Mouse (Mus musculus) right cerebral cortex, postnatal 36 days (tissue): Measurements from ENCODE around the gene AI464131.
A peak's percentile ranks its signal among the peaks of the same experiment; 100 is the strongest.

ENCODE experiments used
- DNase-seq, 2 experiments: peaks; one replicate each; pipeline ENCODE4 v3.0.0; 2022; ENCODE audit warnings: low spot score in 2 of 2, mixed read lengths in 1 of 2

Gene AI464131

DNA sequence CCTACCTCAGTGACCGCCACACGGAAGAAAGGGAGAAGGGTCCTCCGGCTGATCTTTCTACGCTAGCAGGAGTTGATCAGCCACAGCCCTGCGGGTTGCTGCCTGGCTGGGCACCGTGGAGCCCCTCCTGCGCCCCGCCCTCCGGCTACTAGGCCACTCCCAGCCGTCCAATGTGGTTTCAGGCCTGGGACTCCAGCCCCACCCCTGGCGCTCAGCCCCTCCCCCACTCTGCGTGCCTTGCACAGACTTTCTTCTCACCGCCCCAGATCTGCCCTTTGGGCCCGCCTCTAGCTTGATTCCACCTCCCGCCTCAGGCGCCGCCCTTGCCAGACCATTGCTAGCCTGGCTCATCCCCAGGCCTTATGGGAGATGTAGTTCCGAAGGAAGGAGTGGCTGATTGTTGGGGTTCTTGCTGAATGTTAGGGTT, at the start of gene AI464131:
AI464131 (minus strand) TSS at position 91 of the 427 bp plus-strand sequence.
- DNase-seq = peak; percentile 91 to 93

DNA sequence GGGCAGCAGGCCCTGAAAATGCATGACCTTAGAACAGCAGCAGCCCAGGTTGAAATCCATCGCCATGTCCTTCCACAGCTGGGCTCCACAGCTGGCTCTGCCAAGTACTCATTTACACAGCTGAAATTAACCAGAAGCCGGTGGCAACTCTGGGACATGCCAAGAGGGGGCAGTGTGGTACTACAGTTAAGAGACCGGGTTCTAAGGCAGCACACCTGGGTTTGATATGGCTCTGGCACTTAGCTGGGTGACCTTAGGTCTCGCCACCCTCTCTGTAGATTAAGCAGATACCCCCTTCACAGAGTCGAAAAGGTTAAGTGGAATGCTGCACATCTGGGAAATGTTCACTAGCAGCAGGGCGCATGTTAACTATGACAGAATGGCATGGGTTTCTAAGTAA, 49.7 kb upstream of the AI464131 start:
- peak; percentile 47 to 65 for DNase-seq

DNA sequence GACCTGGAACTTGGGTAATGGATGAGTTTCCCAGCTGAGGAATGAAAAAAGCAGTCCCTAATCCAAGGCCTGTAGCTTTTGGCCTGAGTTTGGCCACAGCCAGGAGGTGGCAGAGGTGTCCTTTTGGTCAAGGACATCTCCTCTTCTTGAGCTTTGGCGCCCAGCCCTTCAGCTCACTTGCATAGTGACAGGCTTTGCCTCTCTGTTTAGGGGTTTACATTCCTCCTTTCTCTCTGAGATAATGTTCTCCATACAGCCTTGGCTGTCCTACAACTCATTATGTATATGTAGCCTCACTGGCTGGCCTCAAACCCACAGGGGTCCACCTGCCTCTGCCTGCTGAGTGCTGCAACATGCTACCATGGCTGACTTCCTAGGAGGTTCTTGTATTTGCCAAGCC, 44.2 kb upstream of the AI464131 start:
- DNase-seq = no peak

DNA sequence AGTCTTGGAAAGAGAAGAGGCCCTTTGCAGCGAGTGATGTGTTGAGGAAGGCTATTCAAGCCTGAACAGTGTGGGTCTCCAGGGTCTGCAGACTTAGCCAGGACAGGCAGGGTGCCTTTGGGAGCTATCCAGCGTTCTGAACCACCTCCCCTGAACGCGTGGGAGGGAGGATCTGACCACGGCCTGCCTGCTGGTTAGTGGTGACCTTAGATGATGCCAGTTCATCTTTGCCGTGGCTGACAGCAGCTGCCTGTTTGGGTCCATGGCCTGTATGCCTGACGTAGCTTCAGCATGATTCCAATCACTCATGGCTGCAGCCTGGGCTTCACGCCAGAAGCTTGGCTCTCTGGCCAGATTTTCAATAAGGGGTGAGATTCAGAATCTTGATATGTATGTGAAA, 43.1 kb upstream of the AI464131 start:
- no peak for DNase-seq

DNA sequence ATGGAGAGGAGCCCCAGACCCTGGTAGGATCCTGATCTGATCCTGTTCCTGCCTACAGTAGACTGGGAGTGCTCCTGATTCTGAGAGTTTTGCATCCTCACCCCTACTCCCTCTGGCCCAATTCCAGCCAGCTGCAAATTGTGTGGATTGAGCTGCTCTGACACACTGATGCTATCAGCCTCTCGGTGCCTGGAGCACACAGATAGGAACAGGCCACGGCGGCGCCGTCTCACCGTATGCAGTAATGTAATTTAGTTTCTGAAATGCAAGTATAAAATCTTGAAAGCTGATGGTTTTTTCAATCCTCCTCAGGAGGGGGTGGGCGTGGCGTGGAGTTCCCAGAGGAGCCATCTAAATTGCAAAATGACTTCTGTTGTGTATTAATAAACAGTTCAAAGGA, 39.3 kb upstream of the AI464131 start:
- no peak for DNase-seq

DNA sequence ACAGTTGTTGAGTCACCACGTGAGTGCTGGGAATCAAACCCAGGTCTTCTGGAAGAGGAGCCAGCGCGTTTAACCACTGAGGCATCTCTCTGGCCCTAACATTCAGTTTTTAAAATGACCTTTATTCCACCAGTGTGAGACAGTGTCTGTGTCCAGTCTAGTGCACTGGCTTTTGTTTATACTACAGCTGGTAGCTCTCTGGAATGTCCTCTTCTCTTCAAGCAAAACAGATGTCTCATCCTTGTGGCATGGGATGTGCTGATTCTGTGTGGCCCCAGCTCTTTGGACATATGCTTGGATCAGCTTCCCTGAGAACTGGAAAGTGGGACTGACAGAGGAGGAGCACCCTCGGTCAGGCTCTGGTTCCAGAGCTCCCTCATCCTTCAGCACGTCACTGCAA, 32.0 kb upstream of the AI464131 start:
- no peak for DNase-seq

DNA sequence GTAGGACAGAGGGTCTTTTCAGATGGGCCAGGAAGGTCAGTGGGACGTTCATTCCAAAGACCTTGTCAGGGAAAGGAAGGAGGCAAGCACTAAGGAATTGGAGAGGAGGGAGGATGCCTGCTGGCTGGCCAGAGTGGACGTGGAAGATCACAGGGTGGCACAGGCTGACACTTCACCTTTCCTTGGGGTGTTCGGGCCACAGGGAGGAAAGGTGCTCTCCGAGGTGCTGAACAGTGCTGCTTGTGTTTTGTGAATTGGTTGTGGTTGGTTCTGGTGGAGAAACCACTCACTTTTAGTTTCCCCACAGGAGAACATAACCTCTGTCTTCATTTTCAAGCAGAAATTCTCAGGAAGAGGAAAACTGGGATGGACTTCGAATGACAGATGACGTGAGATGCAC, 29.5 kb upstream of the AI464131 start:
- DNase-seq = no peak

DNA sequence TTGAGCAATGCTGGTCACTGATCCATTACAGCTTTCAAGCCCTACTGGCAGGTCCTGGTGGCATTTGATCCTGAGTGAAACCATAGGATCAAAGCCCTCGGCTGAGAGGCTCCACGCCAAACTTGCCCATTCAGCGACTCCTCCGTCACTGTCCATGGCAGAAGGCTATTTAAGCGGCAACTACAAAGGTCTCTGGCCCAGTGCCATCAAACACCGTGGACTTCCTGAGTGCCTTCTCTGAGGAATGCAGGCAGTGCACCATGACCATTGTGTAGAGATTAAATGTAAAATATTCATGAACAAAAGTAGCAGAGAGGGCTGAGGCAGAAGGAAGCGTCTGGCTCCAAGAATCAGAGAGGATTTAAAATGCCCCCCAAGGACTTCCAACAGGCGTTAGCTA, 25.1 kb upstream of the AI464131 start:
- DNase-seq = no peak

DNA sequence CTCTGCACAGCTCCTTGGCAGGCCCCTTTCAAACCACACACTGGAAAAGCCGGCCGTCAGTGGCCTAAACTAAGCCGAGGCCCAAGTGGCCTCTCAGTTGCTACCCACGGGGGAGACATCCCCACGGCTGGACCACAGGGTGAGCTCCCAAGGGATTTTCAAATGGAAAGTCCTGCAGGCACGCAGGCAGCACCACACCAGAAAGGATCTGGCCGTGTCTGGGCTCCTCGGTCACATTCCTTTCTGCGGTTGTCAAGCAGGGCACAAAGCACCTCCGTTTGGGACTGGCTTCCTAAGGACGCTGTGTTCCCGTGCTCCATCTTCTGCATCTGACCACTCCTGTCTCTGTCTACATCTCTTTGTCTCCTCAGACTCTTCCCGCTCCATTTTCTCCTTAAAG, 24.2 kb upstream of the AI464131 start:
- no peak for DNase-seq

DNA sequence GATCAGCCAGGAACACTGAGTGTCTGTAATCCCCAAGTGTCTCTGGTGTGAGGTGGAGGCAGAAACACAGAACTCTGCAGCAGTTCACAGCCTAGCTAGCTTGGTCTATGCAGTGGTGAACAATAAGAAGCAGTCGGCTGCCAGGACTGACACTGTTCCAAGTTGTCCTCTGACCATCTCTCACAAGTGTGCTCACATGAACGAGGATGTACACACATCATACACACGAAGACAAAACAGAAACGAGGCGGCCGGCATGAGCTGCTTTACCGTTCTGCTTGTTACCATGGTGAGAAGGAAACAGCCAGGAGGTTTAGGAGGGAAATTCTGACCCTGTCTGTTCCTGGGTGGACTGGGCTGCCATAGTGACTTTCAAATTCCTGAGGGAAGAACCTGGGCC, 23.7 kb upstream of the AI464131 start:
- DNase-seq = no peak

DNA sequence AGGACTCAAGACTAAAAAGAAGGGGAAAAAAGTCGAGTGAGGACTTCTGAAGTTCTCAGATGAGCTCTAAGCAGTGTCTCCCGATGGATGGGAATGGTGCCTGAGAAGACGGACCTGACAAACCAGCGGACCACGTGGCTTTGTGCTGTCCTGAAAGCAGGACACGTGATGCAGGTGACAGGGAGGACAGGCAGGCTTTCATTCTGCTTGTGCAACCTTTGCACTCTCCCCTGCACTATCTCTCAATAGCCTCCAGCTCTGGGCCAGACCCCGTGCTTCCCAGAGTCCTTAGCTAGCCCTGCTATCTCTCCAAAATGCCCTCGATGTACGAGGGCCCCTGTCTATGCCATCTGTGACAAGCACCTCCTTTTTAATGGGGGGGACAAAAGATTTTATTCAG, 22.0 kb upstream of the AI464131 start:
- no peak for DNase-seq

DNA sequence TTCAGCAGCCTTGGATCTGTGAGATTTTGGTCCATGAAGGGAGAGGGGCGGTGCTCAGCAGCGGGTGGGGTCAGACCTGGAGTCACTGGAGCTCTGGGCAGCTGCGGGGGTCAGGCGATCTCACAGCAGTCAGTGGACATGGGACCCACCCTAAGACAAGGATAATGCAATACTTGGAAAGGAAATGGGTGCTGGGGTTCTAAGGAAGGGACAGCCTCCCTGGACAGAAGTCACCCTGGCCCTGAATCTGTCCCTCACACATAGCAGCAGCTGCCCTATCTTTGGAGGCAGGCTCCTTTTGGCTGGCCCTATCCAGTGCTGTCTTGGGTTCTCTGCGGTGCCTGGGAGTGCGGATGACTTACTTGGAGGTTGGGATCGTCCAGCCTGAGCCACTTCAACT, 21.0 kb upstream of the AI464131 start:
- DNase-seq = no peak

DNA sequence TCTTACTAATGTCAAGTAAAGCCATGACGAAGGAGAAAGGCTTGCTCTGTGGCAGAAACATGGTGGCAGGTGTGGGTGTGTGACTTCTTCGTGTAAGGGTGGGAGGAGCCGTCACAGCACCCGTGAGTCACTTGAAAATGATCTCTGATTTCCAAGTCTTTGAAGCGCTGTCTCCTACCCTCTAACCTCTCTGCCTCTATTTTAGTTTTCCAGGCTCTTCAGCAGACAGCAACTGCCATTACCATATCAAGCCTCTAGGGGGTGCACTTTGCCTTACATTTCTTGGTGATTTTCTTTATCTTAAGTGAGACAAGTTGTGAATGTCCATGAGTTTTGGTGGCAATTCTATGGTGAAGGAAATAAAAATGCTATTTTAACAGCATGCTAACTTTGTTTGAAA, 19.9 kb upstream of the AI464131 start:
- no peak for DNase-seq

DNA sequence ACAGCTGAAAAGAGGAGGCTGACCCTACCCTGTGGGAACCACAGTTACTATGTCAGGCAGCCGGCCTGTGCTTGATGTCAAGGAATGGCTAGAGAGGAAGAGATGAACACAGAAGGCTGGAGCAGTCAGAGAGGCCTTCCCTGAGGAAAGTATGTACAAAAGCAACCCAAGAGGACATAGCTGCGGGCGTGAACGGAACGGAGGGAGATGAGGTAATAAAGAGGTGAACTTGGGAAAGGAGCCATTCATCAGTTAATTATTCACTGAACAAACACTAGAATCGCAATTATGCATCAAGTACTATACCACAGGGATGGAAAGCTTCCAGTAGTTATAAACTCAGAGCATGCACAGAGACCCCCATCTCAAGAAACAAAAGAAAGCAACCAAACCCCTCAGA, 19.3 kb upstream of the AI464131 start:
- DNase-seq = no peak

DNA sequence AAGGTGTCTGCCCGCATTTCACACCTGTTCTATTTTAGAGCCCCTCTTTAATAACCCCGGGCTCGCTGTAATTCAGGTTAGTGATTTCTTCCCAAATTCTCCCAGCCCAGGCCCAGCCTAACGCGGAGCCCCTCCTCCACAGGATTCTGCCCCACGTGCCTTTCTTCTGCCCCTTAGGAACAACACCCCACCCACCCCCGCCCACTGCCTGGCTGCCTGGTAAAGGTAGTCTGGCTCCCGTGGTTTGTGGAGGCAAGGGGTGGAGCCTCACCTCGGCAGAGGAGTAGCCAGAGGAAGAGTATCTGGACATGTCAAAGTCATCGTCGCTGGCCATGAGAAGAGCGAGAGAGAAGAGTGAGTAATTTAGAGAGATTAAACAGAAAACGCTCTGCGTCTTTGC, 17.8 kb upstream of the AI464131 start:
- DNase-seq = no peak

DNA sequence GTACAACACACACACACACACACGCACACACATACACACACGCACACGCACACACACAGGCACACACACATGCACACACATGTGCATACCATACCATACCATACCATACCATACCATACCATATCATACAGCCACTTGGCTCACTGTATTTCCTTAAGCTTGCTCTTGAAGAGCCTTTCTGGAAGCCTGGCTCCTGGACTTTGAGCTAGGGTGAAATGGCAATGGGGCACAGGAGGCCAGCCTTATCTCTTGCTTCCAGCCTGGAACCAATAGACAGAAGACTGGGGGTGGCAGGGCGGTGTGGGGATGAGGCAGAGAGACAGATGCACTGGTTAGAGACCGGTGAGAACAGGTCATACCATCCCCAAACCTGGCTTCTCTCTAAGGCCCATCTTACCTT, 16.3 kb upstream of the AI464131 start:
- DNase-seq = no peak

DNA sequence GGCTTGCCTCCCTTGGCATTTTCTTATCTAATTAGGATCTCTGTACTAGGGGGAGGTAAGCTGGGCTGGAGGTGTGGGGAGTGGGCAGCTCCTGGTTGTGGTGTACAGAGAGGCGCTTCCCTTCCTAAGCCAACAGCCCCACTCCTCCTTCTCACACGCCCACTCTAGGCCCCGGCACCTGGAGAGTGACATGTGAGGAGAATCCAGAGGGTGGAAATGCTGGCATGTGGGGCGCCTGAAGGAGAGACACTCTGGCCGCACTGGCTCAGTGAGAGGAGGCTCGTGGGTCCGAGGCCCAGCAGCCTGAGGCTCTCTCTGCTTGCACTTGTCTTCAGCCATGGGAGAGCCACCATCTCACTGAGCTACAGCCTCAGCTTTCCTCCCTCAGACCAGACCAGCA, 15.5 kb upstream of the AI464131 start:
- DNase-seq = no peak

DNA sequence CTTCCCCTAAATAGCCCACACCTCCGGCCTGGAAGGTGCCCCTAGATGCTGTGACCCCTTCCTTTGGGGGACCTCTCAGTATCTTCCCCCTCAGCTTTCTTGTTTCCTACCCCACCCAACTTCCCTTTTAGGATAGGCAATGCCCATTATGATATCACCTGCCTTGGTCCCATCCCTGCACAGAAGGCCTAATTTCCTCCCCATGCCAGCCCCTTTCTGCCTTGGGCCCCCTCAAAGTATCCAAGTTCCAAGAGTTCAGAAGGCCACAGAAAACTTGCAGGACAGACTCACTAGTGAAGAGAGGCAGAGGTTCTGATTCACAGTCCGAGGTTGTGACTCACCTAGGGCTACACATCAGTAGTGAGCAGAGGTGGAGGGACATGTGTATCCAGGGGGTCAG, 14.4 kb upstream of the AI464131 start, which contains the start of gene 1110017D15Rik:
1110017D15Rik (minus strand) TSS at position 101 of the 400 bp plus-strand sequence.
- DNase-seq = no peak

DNA sequence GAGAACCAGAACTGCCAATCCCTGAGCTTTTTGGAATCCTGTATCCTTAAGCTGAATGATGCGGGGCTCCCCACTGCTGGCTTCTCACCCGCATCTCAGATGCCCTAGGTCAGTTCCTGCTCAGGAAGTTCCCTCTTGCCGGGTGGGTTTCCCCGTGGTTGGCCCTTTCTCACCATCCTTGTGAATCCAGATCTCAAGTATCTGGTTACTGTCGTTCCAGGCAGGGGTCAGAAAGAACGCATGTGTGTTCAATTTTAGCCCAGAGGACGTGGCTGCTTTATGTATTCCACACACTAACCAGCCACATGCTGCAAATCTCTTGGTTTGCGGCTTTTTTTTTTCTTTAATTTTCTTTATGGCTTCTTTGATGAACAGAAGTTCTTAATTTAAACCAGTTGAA, 10.8 kb upstream of the AI464131 start:
- no peak for DNase-seq

DNA sequence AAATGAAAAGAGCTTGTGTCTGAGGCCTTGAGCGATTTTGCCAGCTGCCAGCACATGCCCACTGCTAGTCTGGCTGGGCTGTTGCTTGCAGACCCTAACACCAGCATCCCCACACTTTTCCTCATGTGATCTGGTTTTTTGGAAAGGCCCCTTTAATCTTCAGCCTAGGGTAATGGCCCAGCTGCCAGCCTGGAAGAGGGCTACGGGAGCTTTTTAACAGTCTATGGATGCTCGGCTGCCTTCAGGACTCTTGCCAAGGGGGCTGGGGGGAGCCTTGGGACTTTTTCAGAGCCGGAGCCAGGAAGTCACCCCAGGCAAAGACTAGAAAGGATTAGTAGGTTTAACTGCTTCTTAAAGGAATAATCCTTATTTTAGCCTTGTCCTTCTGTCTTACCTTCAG, 10.4 kb upstream of the AI464131 start:
- DNase-seq = no peak

DNA sequence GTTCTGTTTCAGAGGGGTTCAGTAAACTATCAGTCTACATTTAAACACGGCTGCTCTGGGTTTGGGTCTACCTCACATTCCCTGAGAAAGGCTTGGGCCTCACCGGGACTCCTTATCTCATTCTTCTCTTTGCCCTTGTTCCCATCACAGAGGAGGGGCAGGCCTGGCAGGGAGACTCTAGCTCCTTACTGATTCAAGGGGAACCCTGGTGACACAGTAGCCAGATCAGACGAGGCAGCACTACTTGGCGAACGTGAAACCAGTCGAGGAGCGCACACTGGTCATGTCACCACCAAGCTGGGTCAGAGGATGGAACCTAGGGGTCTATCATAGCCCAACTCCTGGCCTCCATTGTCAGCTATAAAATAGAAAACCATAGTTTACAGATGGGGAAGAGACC, 5.1 kb upstream of the AI464131 start:
- no peak for DNase-seq

DNA sequence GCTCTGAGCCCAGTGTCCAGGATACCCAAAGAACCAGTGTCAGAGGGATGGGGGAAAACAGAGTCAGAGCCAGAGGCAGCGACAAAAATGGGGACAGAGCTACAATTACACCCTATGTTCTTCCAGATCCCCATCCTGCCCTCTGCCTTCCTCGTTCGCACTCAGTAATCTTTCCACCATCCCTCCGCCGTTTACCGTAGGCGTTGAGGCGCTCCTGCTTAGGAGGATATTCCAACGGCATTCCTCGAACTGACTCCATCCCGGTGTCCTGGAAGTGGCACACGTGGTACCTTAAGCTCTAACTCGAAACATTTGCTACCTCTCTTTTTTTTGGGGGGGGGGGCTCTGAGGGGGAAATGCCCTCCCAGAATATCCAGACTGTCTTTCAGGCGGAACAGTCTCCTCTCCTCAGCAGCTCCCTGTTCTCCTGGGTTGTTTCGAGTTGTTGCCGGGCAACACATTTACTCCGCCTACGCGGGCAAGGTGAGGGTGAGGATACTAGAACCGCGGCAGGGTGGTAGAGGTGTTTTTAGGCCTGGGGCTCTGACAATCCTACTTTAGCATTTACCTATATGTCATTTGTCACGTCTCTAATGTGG, 4.5 kb upstream of the AI464131 start:
- DNase-seq = no peak

DNA sequence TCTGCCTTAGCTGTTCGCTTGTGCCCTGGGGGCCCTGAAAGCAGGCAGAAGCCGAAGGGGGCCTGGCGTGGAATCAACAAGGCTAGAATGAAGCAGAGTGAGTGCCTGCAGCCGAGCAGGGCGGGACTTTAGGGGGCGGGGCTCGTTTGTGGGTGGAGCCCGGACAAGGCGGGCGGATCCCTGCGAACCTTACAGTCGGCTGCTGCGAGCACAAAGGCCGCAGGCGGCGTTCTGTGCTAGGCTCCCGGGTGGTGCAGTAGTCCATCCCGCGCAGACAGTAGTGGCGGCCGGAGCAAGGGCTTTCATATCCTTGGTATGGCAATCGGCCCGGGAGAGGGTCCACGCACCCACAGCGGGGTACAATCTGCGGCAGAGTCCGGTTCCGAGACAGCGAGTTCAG, 4.0 kb upstream of the AI464131 start:
- peak; percentile 75 to 76 for DNase-seq

DNA sequence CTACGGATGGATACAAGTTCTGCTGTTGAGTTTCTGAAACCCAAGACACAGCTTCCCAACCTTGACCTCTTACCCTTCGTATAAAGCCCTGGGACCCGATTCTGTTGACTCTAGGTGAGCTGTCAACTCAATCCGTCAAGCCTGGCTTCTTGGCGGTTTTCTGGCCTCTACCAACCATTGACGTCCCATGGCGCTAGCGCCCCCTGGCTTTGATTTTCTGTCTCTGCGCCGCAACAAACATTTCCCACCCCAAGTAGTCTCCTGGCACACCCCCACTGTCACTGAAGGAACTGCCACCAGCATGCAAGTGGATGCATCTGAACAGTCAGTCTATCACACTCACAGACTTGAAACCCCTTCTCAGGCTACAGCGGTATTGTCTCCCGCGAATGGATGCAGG, 3.3 kb upstream of the AI464131 start:
- DNase-seq = no peak
